Comparison of ENCODE assay signal across 8 mouse cellular contexts in genomic region chr9:32562409-32562808, GRCm38 (mm10). TPM values are rescaled to one million over a fixed set of nuclear protein-coding genes. Genes with fewer than 3 reads are reported as not detected.
DNase-seq lines count a peak whose midpoint lies in the region; ATAC-seq and TF ChIP-seq lines count a peak whose summit lies in the region.

No protein-coding gene starts in this region.

- H3K9me3 ChIP-seq in liver, embryonic 12.5 days (replicated peaks): no peaks in the 10 kb centered on the region

- no peak overlapping the region for H3K4me2 ChIP-seq in liver, embryonic 12.5 days
- peak overlapping the region; percentile 7 for H3K4me2 ChIP-seq in myocyte (ENCODE audit: low read depth)

- H3K27me3 ChIP-seq in liver, adult 2 months (ENCODE audit: control insufficient read depth, insufficient read depth, low read length): no peaks in the 10 kb centered on the region
- peaks cover 22% of the 10 kb centered on the region for H3K27me3 ChIP-seq in liver, embryonic 12.5 days (replicated peaks)
- H3K27me3 ChIP-seq in myocyte (ENCODE audit: control insufficient read depth, insufficient read depth, insufficient read length): peaks cover 70% of the 10 kb centered on the region

- no peak overlapping the region for H3K4me3 ChIP-seq in liver, adult 2 months (ENCODE audit: insufficient read depth, low read depth, low read length)
- H3K4me3 ChIP-seq in liver, embryonic 12.5 days: no peak overlapping the region
- H3K4me3 ChIP-seq in brown adipose tissue, adult 24 weeks (ENCODE audit: insufficient read depth, low read depth, low read length): peak overlapping the region; percentile 26; the same call in 1 of the 2 replicates
- no peak overlapping the region for H3K4me3 ChIP-seq in myocyte

- H3K27ac ChIP-seq in liver, adult 2 months (replicated peaks; ENCODE audit: insufficient read depth, low read depth, low read length): no peak overlapping the region
- no peak overlapping the region for H3K27ac ChIP-seq in liver, embryonic 12.5 days
- no peak overlapping the region for H3K27ac ChIP-seq in brown adipose tissue, adult 24 weeks (replicated peaks; ENCODE audit: low read depth, low read length)

- no peak overlapping the region for H3ac ChIP-seq in myocyte (ENCODE audit: control insufficient read depth, insufficient read length)

- no peak for ATAC-seq in liver, embryonic 12.5 days

- H3K4me1 ChIP-seq in liver, adult 2 months (ENCODE audit: control insufficient read depth, insufficient read depth, low read length): no peaks in the 10 kb centered on the region
- peaks cover 35% of the 10 kb centered on the region for H3K4me1 ChIP-seq in liver, embryonic 12.5 days
- no peaks in the 10 kb centered on the region for H3K4me1 ChIP-seq in brown adipose tissue, adult 24 weeks (ENCODE audit: control insufficient read depth, insufficient read depth, insufficient read length, low read length)

- no peak for TF ChIP-seq POLR2A in liver, adult 2 months (IDR thresholded peaks at IDR 0.05; ENCODE audit: extremely low read depth, insufficient read depth, low read length)
- no peak for TF ChIP-seq POLR2A in myocyte (IDR thresholded peaks at IDR 0.05; ENCODE audit: insufficient read length, low read depth)

- DNase-seq in liver, adult 2 months (ENCODE audit: extremely low read depth, low read depth, low spot score): no peak
- peak; percentile 25 to 46 for DNase-seq in kidney, postnatal 36 days
- no peak for DNase-seq in layer of hippocampus, postnatal 25 days (ENCODE audit: extremely low spot score in 1 of 2, low spot score in 1 of 2)
- no peak for DNase-seq in ovary, adult 18-20 months (ENCODE audit: low spot score)
- DNase-seq in embryo, embryonic 10 days (ENCODE audit: low spot score): no peak

- no peaks in the 10 kb centered on the region for H3K79me2 ChIP-seq in liver, adult 2 months (ENCODE audit: control insufficient read depth, insufficient read depth, low read length)
- H3K79me2 ChIP-seq in myocyte (ENCODE audit: control insufficient read depth, insufficient read depth): no peaks in the 10 kb centered on the region

- H3K9ac ChIP-seq in liver, adult 2 months (ENCODE audit: low read depth, low read length): no peak overlapping the region
- H3K9ac ChIP-seq in liver, embryonic 12.5 days: no peak overlapping the region

- no peaks in the 10 kb centered on the region for H3K36me3 ChIP-seq in liver, adult 2 months (ENCODE audit: control insufficient read depth, insufficient read depth, low read length)
- H3K36me3 ChIP-seq in liver, embryonic 12.5 days: no peaks in the 10 kb centered on the region
- no peaks in the 10 kb centered on the region for H3K36me3 ChIP-seq in myocyte (ENCODE audit: control insufficient read depth, insufficient read depth)

- peak; percentile 15; the same call in 1 of the 2 replicates for TF ChIP-seq CTCF in liver, adult 2 months (IDR thresholded peaks at IDR 0.05; ENCODE audit: low read depth, low read length)

- WGBS in liver, adult 2 months: 51% methylated on average over 9 of the region's 9 CpGs
- 17% methylated on average over 9 of the region's 9 CpGs for WGBS in liver, embryonic 12.5 days (ENCODE audit: insufficient replicate concordance)

TF ChIP-seq in myocyte, 11 proteins besides CTCF, POLR2A, EP300 and RAD21:
- TF ChIP-seq USF1 (IDR thresholded peaks at IDR 0.05; ENCODE audit: low read depth) (no peak), MAX (IDR thresholded peaks at IDR 0.05; ENCODE audit: low read depth) (no peak), SRF (IDR thresholded peaks at IDR 0.05; ENCODE audit: control insufficient read depth, insufficient read length, low read depth) (no peak), E2F4 (IDR thresholded peaks at IDR 0.05; ENCODE audit: insufficient read depth) (no peak), TCF3 (IDR thresholded peaks at IDR 0.05; ENCODE audit: insufficient read length, low read depth) (no peak), REST (IDR thresholded peaks at IDR 0.05; ENCODE audit: insufficient read depth, insufficient read length) (no peak), POLR2AphosphoS2 (IDR thresholded peaks at IDR 0.05; ENCODE audit: insufficient read length, low read depth) (no peak), MYOG (IDR thresholded peaks at IDR 0.05; ENCODE audit: control insufficient read depth in 1 of 3, insufficient read depth in 1 of 3, insufficient read length in 2 of 3, low read depth in 2 of 3) (no peak), MYOD1 (IDR thresholded peaks at IDR 0.05; ENCODE audit: control insufficient read depth in 1 of 3, insufficient read length in 2 of 3, low read depth in 2 of 3) (no peak), CEBPB (IDR thresholded peaks at IDR 0.05; ENCODE audit: insufficient read depth, poor library complexity, severe bottlenecking) (no peak), TCF12 (IDR thresholded peaks at IDR 0.05; ENCODE audit: insufficient read depth, poor library complexity, severe bottlenecking) (no peak)
TF ChIP-seq in myocyte: peak in this region for 0.

RNA-seq across cellular contexts. Expression of gene Fli1, which starts 19.7 kb away (rescaled TPM):
- total RNA-seq in liver, adult 2 months (2014; rRNA removed): 3.0 and 4.2 TPM in 2 replicates
- polyA plus RNA-seq in liver, adult 2 months (2012; rRNA removed): 1.1 and 1.6 TPM in 2 replicates
- 15.3 and 16.2 TPM in 2 replicates for polyA plus RNA-seq in liver, embryonic 12.5 days (2016; fragmentation: Nextera tagmentation; extraction: Ambion mirVana)
- 11.7 and 19.1 TPM in 2 replicates for polyA plus RNA-seq in brown adipose tissue, adult 24 weeks (2012; ENCODE audit: insufficient read depth, insufficient read length, missing spikeins)
- polyA plus RNA-seq in myocyte (2012; fragmentation: generic; extraction: Trizol): not detected
- 1 to 10 TPM; 4.6 to 5.3 TPM for total RNA-seq in layer of hippocampus, postnatal 25 days (2021)

Comparison
In these comparisons a context has a peak if more than half of its experiments do, and no peak if none do; other contexts are left out.
1. DNase-seq: peak in kidney, postnatal 36 days (2 of 2); none in liver, adult 2 months (single experiment), layer of hippocampus, postnatal 25 days (0 of 2), ovary, adult 18-20 months (single experiment) and embryo, embryonic 10 days (single experiment).